Mouse (Mus musculus) bone marrow, adult 2 months (tissue): ENCODE data around the gene Ablim1.

ENCODE experiments used
- CTCF ChIP-seq: fragments of 200-500 bp; IDR thresholded peaks from 2 replicates; pipeline ENCODE4 v1.5.1; 2011; ENCODE audit warnings: low read length, control low read depth; ENCODE audit not compliant: control insufficient read depth, insufficient read depth
- POLR2A ChIP-seq: fragments of 200-500 bp; IDR thresholded peaks from 2 replicates; pipeline ENCODE4 v1.6.1; 2011; ENCODE audit warnings: low read depth, mild to moderate bottlenecking, control low read depth, low read length, borderline replicate concordance; ENCODE audit not compliant: control insufficient read depth

- TF ChIP-seq CTCF (peak; percentile 23; the same call in 1 of the 2 replicates), POLR2A (no peak)
These were observed 153.6 kb downstream of the Ablim1 start for GRCm38 (mm10) chr19:57161010-57161660.
